Mouse (Mus musculus) brain, embryonic 14.5 days (tissue): ENCODE results near the gene Zfp866.

Experiments used
- CTCF ChIP-seq: fragments of 200-500 bp; IDR thresholded peaks from 2 replicates; pipeline ENCODE4 v1.5.1; 2012; ENCODE audit warnings: inconsistent platforms, mild to moderate bottlenecking, moderate library complexity, borderline replicate concordance; ENCODE audit not compliant: insufficient read depth, insufficient read length; ENCODE audit errors: extremely low read depth
- POLR2A ChIP-seq: fragments of 200-500 bp; IDR thresholded peaks from 2 replicates; pipeline ENCODE4 v1.6.1; 2012; ENCODE audit warnings: mild to moderate bottlenecking, inconsistent platforms, borderline replicate concordance; ENCODE audit not compliant: poor library complexity, insufficient read depth, insufficient read length, severe bottlenecking; ENCODE audit errors: extremely low read depth

- TF ChIP-seq POLR2A (no peak), CTCF (no peak)
These were observed 11.2 kb upstream of the Zfp866 start for GRCm38 (mm10) chr8:69802216-69802615.
